Mouse (Mus musculus) activated CD4-positive, CD25-positive, alpha-beta regulatory T cell (primary cell): ENCODE data around the gene Dync2h1. TPM values are rescaled to one million over a fixed set of nuclear protein-coding genes. Genes with fewer than 3 reads are reported as not detected.

ENCODE experiments used
- polyA plus RNA-seq, 2 experiments: library from polyadenylated mRNA; unstranded; fragments of 100-300 nt; shearing (Covaris generic); gene quantifications; one replicate each; pipeline ENCODE4 v1.2.1; 2017

The Dync2h1 gene
- polyA plus RNA-seq, result 1 to 10 TPM; 2.4 to 7.5 TPM

DNA sequence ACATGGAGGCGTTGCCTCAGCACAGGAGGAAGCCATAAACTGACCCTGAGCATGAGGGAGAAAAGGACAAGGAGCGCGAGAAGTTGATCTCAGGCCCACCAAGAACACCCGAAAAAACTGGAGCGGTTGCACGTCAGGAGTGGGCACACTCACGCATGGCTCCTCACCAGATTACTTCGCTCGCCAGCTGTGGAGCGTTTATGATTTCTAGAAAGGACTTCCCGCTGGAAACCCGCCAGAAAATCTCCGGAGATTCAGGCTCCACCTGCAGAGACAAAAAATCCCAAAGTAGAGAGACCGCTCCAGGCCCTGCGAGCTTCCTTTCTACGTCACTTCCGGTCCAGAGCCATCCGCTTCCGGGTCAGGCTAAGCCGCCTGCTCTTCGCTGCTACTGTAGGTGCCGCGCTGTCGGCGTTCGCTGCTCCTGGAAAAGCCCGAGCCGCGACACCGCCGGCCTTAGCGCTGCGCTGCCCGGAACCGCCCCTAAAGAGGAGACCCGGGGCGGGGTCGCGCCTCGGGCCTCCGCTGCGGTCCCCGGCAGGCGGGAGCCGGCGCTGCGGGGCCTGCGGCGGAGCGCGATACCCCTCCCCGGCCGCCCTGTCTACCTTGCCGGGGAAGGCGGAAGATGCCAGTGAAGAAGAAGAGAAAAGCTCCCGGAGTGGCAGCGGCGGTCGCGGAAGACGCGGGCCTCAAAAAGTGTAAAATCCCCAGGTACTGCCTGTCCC, at the start of gene Dync2h1, which contains the start of gene Dcun1d5:
TSS of gene Dync2h1 (minus strand) at position 275 of the 725 bp plus-strand sequence.
TSS of gene Dcun1d5 (plus strand) at position 349 of the 725 bp plus-strand sequence.

Other genes with a start within 250 kb of the Dync2h1 start
- 100 to 1,000 TPM; 219 to 226 TPM for gene Dcun1d5, start 74 bp upstream of the Dync2h1 start, polyA plus RNA-seq
- not detected for gene Mmp13, start 88.1 kb upstream of the Dync2h1 start, polyA plus RNA-seq
- 1 to 10 TPM in 1 of 2 experiments, not detected in 1; 2.2 TPM for gene Mmp12, start 159.9 kb upstream of the Dync2h1 start, polyA plus RNA-seq
- gene Mmp1b, start 203.6 kb upstream of the Dync2h1 start, polyA plus RNA-seq, result not detected